ENCODE assay signal across 28 mouse cellular contexts in genomic region chr11:65618976-65619375, GRCm38 (mm10).
"Had no signal": no experiment of that assay in that cellular context is flagged by ENCODE, and none has a peak within 500 bp of the region (broad histone marks: within the 10 kb centered on the region; RNA-seq: fewer than 3 reads in every experiment).

No protein-coding gene starts in this region.

- DNase-seq: cerebellum, adult 2 months; cerebellum, adult 8-10 months; cerebellum, adult 9-10 months; cerebellum, adult 9-11 months; cerebellum, postnatal 10 days; cerebellum, postnatal 14 days; cerebellum, postnatal 25 days; cerebellum, postnatal 36 days; embryo, embryonic 11 days; forebrain, postnatal 0 days; gastrocnemius, adult 2 months; gastrocnemius, postnatal 10 days; gastrocnemius, postnatal 14 days; gastrocnemius, postnatal 25 days; gastrocnemius, postnatal 36 days; heart, adult 18-20 months; heart, adult 2 months had no signal

- H3K27ac ChIP-seq: embryonic facial prominence, embryonic 10.5 days; embryonic facial prominence, embryonic 12.5 days; embryonic facial prominence, embryonic 13.5 days; embryonic facial prominence, embryonic 15.5 days; forebrain, embryonic 10.5 days; forebrain, embryonic 12.5 days; forebrain, embryonic 13.5 days; forebrain, embryonic 15.5 days; gastrocnemius, adult 2 months; heart, adult 2 months had no signal

- H3K9me3 ChIP-seq: embryonic facial prominence, embryonic 10.5 days; embryonic facial prominence, embryonic 12.5 days; embryonic facial prominence, embryonic 13.5 days; embryonic facial prominence, embryonic 15.5 days; forebrain, embryonic 10.5 days; forebrain, embryonic 12.5 days; forebrain, embryonic 13.5 days; forebrain, embryonic 15.5 days had no signal

- H3K27me3 ChIP-seq: embryonic facial prominence, embryonic 12.5 days; embryonic facial prominence, embryonic 13.5 days; embryonic facial prominence, embryonic 15.5 days; forebrain, embryonic 13.5 days; forebrain, embryonic 15.5 days had no signal

- H3K36me3 ChIP-seq: embryonic facial prominence, embryonic 10.5 days; embryonic facial prominence, embryonic 12.5 days; embryonic facial prominence, embryonic 13.5 days; embryonic facial prominence, embryonic 15.5 days; forebrain, embryonic 10.5 days; forebrain, embryonic 12.5 days; forebrain, embryonic 15.5 days had no signal

- H3K4me2 ChIP-seq: embryonic facial prominence, embryonic 12.5 days; embryonic facial prominence, embryonic 13.5 days; embryonic facial prominence, embryonic 15.5 days; forebrain, embryonic 12.5 days; forebrain, embryonic 13.5 days; forebrain, embryonic 15.5 days had no signal

- H3K4me1 ChIP-seq: embryonic facial prominence, embryonic 10.5 days; embryonic facial prominence, embryonic 12.5 days; embryonic facial prominence, embryonic 13.5 days; embryonic facial prominence, embryonic 15.5 days; forebrain, embryonic 10.5 days; forebrain, embryonic 12.5 days; forebrain, embryonic 13.5 days; forebrain, embryonic 15.5 days had no signal

- ATAC-seq: forebrain, embryonic 13.5 days; forebrain, embryonic 14.5 days; forebrain, embryonic 15.5 days; forebrain, embryonic 16.5 days; forebrain, postnatal 0 days had no signal

- H3K9ac ChIP-seq: embryonic facial prominence, embryonic 12.5 days; embryonic facial prominence, embryonic 13.5 days; embryonic facial prominence, embryonic 15.5 days; forebrain, embryonic 12.5 days; forebrain, embryonic 13.5 days; forebrain, embryonic 15.5 days; forebrain, postnatal 0 days had no signal

- H3K4me3 ChIP-seq: embryonic facial prominence, embryonic 10.5 days; embryonic facial prominence, embryonic 12.5 days; embryonic facial prominence, embryonic 13.5 days; embryonic facial prominence, embryonic 15.5 days; erythroblast, embryonic 14.5 days; forebrain, embryonic 10.5 days; forebrain, embryonic 12.5 days; forebrain, embryonic 13.5 days; forebrain, embryonic 15.5 days; gastrocnemius, adult 2 months; heart, adult 2 months had no signal
